16 mouse cellular contexts compared by ENCODE assay signal in genomic region chr11:4196636-4197035, GRCm38 (mm10). TPM values are rescaled to one million over a fixed set of nuclear protein-coding genes. Genes with fewer than 3 reads are reported as not detected.
A peak's percentile ranks its signal among the peaks of the same experiment; 100 is the strongest.
DNase-seq lines count a peak whose midpoint lies in the region; ATAC-seq and TF ChIP-seq lines count a peak whose summit lies in the region.
"Had no signal": no experiment of that assay in that cellular context is flagged by ENCODE, and none has a peak within 500 bp of the region (broad histone marks: within the 10 kb centered on the region; RNA-seq: fewer than 3 reads in every experiment).

No protein-coding gene starts in this region.

- H3K36me3 ChIP-seq in kidney, adult 2 months (ENCODE audit: control insufficient read depth, insufficient read depth, low read length), result no peaks in the 10 kb centered on the region
- H3K36me3 ChIP-seq in stomach, embryonic 15.5 days, result no peaks in the 10 kb centered on the region
- H3K36me3 ChIP-seq: hindbrain, embryonic 12.5 days; neural tube, embryonic 12.5 days had no signal

- no peak overlapping the region for H3K4me2 ChIP-seq in stomach, embryonic 15.5 days
- H3K4me2 ChIP-seq: hindbrain, embryonic 12.5 days; neural tube, embryonic 12.5 days had no signal

- 67% methylated on average over 8 of the region's 8 CpGs for WGBS in lung, adult 2 months
- WGBS in kidney, adult 2 months, result 29% methylated on average over 8 of the region's 8 CpGs
- WGBS in stomach, embryonic 15.5 days, result 58% methylated on average over 8 of the region's 8 CpGs

- peak overlapping the region; percentile 97 for H3K27ac ChIP-seq in kidney, adult 2 months (ENCODE audit: insufficient read depth, low read depth, low read length)
- no peak overlapping the region for H3K27ac ChIP-seq in stomach, embryonic 15.5 days
- H3K27ac ChIP-seq: hindbrain, embryonic 12.5 days; liver, embryonic 14.5 days; neural tube, embryonic 12.5 days had no signal

- no peak overlapping the region for H3K4me3 ChIP-seq in lung, adult 2 months (replicated peaks; ENCODE audit: extremely low read depth, low read depth, low read length)
- no peak overlapping the region for H3K4me3 ChIP-seq in kidney, adult 2 months (ENCODE audit: insufficient read depth, low read depth, low read length)
- H3K4me3 ChIP-seq in stomach, embryonic 15.5 days (replicated peaks), result no peak overlapping the region
- H3K4me3 ChIP-seq: hindbrain, embryonic 12.5 days; neural tube, embryonic 12.5 days had no signal

- H3K27me3 ChIP-seq in kidney, adult 2 months (replicated peaks; ENCODE audit: control insufficient read depth, insufficient read depth, low read length), result no peaks in the 10 kb centered on the region
- no peaks in the 10 kb centered on the region for H3K27me3 ChIP-seq in stomach, embryonic 15.5 days (replicated peaks)
- H3K27me3 ChIP-seq: hindbrain, embryonic 12.5 days; neural tube, embryonic 12.5 days had no signal

- TF ChIP-seq CTCF in lung, adult 2 months (IDR thresholded peaks at IDR 0.05; ENCODE audit: insufficient read depth, low read length), result no peak
- TF ChIP-seq CTCF in kidney, adult 2 months (conservative IDR thresholded peaks at IDR 0.05; ENCODE audit: insufficient read depth, insufficient read length, low read depth, low read length), result no peak

- no peaks in the 10 kb centered on the region for H3K9me3 ChIP-seq in stomach, embryonic 15.5 days
- H3K9me3 ChIP-seq: hindbrain, embryonic 12.5 days; neural tube, embryonic 12.5 days had no signal

- no peak for TF ChIP-seq POLR2A in lung, adult 2 months (IDR thresholded peaks at IDR 0.05; ENCODE audit: borderline replicate concordance, extremely low read depth, low read depth, low read length)
- TF ChIP-seq POLR2A in kidney, adult 2 months (IDR thresholded peaks at IDR 0.05; ENCODE audit: low read depth, low read length), result no peak

- peaks cover 32% of the 10 kb centered on the region for H3K4me1 ChIP-seq in lung, adult 2 months (ENCODE audit: control insufficient read depth, insufficient read depth, low read length)
- H3K4me1 ChIP-seq in kidney, adult 2 months (ENCODE audit: control insufficient read depth, insufficient read depth, low read length), result peaks cover 65% of the 10 kb centered on the region
- H3K4me1 ChIP-seq in stomach, embryonic 15.5 days, result peaks cover 17% of the 10 kb centered on the region
- H3K4me1 ChIP-seq: hindbrain, embryonic 12.5 days; neural tube, embryonic 12.5 days had no signal

- ATAC-seq in stomach, embryonic 15.5 days (ENCODE audit: insufficient read depth, low FRiP score, low read depth), result peak; percentile 48; the same call in 1 of the 2 replicates
- no peak for ATAC-seq in cerebellum, adult (ENCODE audit: insufficient number of reproducible peaks, low FRiP score, low TSS enrichment)

- no peak overlapping the region for H3K9ac ChIP-seq in stomach, embryonic 15.5 days
- H3K9ac ChIP-seq: hindbrain, embryonic 12.5 days; liver, embryonic 14.5 days; neural tube, embryonic 12.5 days had no signal

- DNase-seq in lung, adult 18-20 months, result peak; percentile 74 to 82
- no peak for DNase-seq in lung, adult 2 months
- peak; percentile 90 for DNase-seq in kidney, adult 2 months
- DNase-seq in kidney, postnatal 4 days, result peak; percentile 54 to 75
- DNase-seq in cerebellum, adult 11 months, result no peak
- DNase-seq in adrenal gland, postnatal 10 days, result no peak
- DNase-seq: cerebellum, adult 9-10 months; midbrain, embryonic 14.5 days had no signal

RNA-seq across cellular contexts. Expression of gene Tbc1d10a, which starts 10.0 kb away (rescaled TPM):
- polyA plus RNA-seq in lung, adult 2 months (2012; rRNA removed), result 72.8 and 78.3 TPM in 2 replicates
- 91.4 and 115 TPM in 2 replicates for polyA plus RNA-seq in kidney, adult 2 months (2012; rRNA removed)
- polyA plus RNA-seq in stomach, embryonic 15.5 days (2015; fragmentation: Nextera tagmentation; extraction: Ambion mirVana), result 31.1 and 33.4 TPM in 2 replicates
- 10 to 100 TPM; 15.1 to 16.4 TPM for total RNA-seq in adrenal gland, postnatal 10 days (2021)

RNA-seq across cellular contexts. Expression of gene Castor1, which starts 21.4 kb away (rescaled TPM):
- polyA plus RNA-seq in lung, adult 2 months (2012; rRNA removed), result 23.3 and 26.2 TPM in 2 replicates
- polyA plus RNA-seq in kidney, adult 2 months (2012; rRNA removed), result 15.8 and 16.3 TPM in 2 replicates
- 3.8 and 4.8 TPM in 2 replicates for polyA plus RNA-seq in stomach, embryonic 15.5 days (2015; fragmentation: Nextera tagmentation; extraction: Ambion mirVana)
- total RNA-seq in adrenal gland, postnatal 10 days (2021), result 1 to 10 TPM; 5.6 to 8.3 TPM

RNA-seq across cellular contexts. Expression of gene Sf3a1, which starts 36.5 kb away (rescaled TPM):
- polyA plus RNA-seq in lung, adult 2 months (2012; rRNA removed), result 27.0 and 28.2 TPM in 2 replicates
- 21.0 and 21.1 TPM in 2 replicates for polyA plus RNA-seq in kidney, adult 2 months (2012; rRNA removed)
- polyA plus RNA-seq in stomach, embryonic 15.5 days (2015; fragmentation: Nextera tagmentation; extraction: Ambion mirVana), result 39.2 and 44.2 TPM in 2 replicates
- total RNA-seq in adrenal gland, postnatal 10 days (2021), result 10 to 100 TPM; 41.0 to 44.7 TPM

RNA-seq across cellular contexts. Expression of gene Ccdc157, which starts 36.5 kb away (rescaled TPM):
- polyA plus RNA-seq in lung, adult 2 months (2012; rRNA removed), result 17.6 and 19.8 TPM in 2 replicates
- polyA plus RNA-seq in kidney, adult 2 months (2012; rRNA removed), result 9.6 and 12.1 TPM in 2 replicates
- 6.1 and 6.4 TPM in 2 replicates for polyA plus RNA-seq in stomach, embryonic 15.5 days (2015; fragmentation: Nextera tagmentation; extraction: Ambion mirVana)
- 1 to 10 TPM; 8.7 to 9.0 TPM for total RNA-seq in adrenal gland, postnatal 10 days (2021)

RNA-seq across cellular contexts. Expression of gene Osm, which starts 39.6 kb away (rescaled TPM):
- 1.0 and 1.3 TPM in 2 replicates for polyA plus RNA-seq in lung, adult 2 months (2012; rRNA removed)
- polyA plus RNA-seq in kidney, adult 2 months (2012; rRNA removed), result 0.07 and 0.20 TPM in 2 replicates
- 0.22 TPM in 2 replicates for polyA plus RNA-seq in stomach, embryonic 15.5 days (2015; fragmentation: Nextera tagmentation; extraction: Ambion mirVana)
- under 1 TPM in 1 of 2 experiments, not detected in 1; 0.18 TPM for total RNA-seq in adrenal gland, postnatal 10 days (2021)
- total RNA-seq: gastrocnemius, adult 18-20 months; left cerebral cortex, postnatal 10 days had no signal
- polyA plus RNA-seq: heart, embryonic 14.5 days; hindbrain, embryonic 12.5 days; neural tube, embryonic 12.5 days had no signal

Comparison
In these comparisons a context has a peak if more than half of its experiments do, and no peak if none do; other contexts are left out.
1. DNase-seq: peak in lung, adult 18-20 months (2 of 2), kidney, adult 2 months (single experiment) and kidney, postnatal 4 days (2 of 2); none in lung, adult 2 months (single experiment), cerebellum, adult 11 months (single experiment) and adrenal gland, postnatal 10 days (single experiment).